Mouse (Mus musculus) lung, adult 2 months (tissue): ENCODE measurements around the gene Icam5.

Experiments used
- CTCF ChIP-seq: fragments of 200-500 bp; IDR thresholded peaks from 2 replicates; pipeline ENCODE4 v1.5.1; 2011; ENCODE audit warnings: mild to moderate bottlenecking, low read length, control low read depth; ENCODE audit not compliant: insufficient read depth
- POLR2A ChIP-seq: fragments of 200-500 bp; IDR thresholded peaks from 2 replicates; pipeline ENCODE4 v1.6.1; 2011; ENCODE audit warnings: low read depth, mild to moderate bottlenecking, control low read depth, low read length, borderline replicate concordance; ENCODE audit errors: extremely low read depth

DNA sequence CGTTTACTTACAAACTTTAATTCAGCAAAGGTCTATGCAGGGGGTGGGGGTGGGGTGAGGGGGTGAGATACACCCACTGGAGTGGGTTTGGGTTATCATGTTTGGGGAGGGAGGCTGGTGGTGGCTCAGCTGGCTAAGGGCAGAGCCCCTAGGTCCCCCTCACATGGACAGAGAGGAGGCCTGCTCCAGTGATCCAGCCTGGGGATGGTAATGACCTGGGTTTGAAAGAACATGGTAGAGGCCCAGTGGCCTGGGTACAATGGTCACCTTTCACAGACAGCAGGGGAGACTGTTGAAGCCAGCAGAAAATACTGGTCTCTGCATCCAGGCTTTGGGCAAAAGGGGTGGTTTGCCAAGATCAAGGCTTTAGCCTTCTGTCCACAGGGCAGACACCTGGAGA is 42.3 kb downstream of the Icam5 start:
- TF ChIP-seq CTCF (no peak), POLR2A (no peak)
